Mouse (Mus musculus): ENCODE results near the gene Tha1.

The Tha1 gene

GRCm38 (mm10) chr11:117824060-117824969 lies 49.0 kb downstream of the Tha1 start:
- peak; percentile 86 for DNase-seq

DNA sequence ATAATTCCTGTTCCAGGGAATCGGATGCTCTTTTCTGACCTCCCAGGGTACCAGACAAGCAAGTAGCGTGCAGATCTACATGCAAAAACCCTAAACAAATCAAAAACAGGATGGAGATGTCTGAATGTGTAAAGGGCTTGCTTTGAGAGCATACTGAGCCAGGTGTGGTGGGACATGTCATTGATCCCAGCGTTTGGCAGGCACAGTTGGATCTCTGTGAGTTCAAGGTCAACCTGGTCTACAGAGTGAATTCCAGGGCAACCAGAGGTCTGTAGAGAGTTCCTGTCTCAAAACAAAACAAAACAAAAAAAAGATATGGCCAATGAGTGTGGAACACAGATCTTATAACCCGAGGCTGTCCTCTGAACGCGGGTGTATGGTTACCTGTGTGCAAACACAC lies 49.9 kb downstream of the Tha1 start:
- DNase-seq, result no peak

GRCm38 (mm10) chr11:117822728-117823241 lies 50.5 kb downstream of the Tha1 start:
- DNase-seq, result no peak

DNA sequence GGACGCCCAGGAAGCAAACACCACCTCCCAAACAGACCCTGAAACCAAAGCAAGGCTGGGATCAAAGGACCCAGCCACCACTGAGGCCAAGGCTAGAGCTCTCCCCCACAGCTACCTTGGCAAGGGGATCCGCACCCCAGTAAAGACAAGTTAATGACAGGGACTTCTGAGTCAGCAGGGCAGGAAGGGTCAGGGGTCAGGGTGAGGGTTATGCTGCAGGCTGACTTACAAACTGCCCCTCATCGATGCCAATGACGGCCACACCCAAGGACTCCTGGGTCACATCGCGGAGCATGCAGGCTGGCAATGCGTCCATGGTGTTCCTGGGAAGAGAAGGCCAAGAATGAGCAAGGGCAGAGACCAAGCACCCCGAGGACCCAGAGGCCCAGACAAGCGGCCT lies 51.4 kb downstream of the Tha1 start:
- no peak for DNase-seq

DNA sequence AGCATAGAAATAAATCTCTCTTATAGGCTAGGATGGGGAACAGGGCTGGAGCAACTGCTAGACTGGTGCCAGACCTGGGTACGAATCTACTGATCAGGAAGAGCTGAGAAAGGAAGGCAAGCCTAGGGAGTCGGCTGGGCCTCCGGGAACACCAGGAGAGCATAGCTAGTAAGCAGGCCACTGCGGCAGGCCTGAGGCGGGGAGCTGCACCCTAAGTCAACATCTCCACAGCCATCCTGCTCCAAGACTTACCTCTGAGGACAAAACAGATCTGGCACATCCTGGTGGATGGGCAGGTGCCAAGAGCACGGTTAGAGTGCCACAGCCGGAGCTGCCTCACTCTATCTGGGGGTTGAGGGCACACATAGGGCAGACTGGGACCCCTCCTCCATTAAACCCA lies 53.1 kb downstream of the Tha1 start:
- no peak for DNase-seq

DNA sequence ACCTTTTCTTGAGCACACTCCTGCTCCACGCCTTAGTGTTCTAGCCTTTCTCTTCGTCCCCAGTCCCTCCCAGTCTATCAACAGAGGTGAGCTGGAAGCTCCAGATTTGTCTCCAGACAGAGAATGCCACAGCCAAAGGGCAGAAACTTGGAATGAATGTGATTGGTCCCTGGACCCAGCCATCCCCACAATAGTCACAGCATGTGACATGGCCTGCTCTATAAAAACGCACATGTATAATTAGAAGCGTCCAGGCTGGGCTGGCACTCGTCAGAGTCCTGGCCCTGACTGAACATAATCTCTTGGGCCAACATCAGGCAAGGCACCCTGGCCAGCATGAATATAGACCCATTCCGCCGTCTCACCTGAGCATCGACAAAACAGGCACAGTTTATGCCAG lies 54.2 kb downstream of the Tha1 start:
- DNase-seq, result peak in 1 of 2 experiments; percentile 38
